Mouse (Mus musculus) myocyte (in vitro differentiated cells): ENCODE measurements around the gene Slc25a26. TPM values are rescaled to one million over a fixed set of nuclear protein-coding genes. Genes with fewer than 3 reads are reported as not detected.

Experiments
- H3K27me3 ChIP-seq: one replicate; pipeline ENCODE4 v1.6.1; 2011; ENCODE audit not compliant: control insufficient read depth, insufficient read depth, insufficient read length
- H3K36me3 ChIP-seq: one replicate; pipeline ENCODE4 v1.6.1; 2011; ENCODE audit not compliant: control insufficient read depth, insufficient read depth
- H3K4me2 ChIP-seq: one replicate; pipeline ENCODE4 v1.6.1; 2011; ENCODE audit warnings: low read depth, control low read depth
- H3K4me3 ChIP-seq: one replicate; pipeline ENCODE4 v1.5.1; 2011; ENCODE audit warnings: mild to moderate bottlenecking, control low read depth, moderate library complexity
- H3K79me2 ChIP-seq: one replicate; pipeline ENCODE4 v1.6.1; 2011; ENCODE audit not compliant: control insufficient read depth, insufficient read depth
- H3ac ChIP-seq: one replicate; pipeline ENCODE4 v1.6.1; 2011; ENCODE audit not compliant: control insufficient read depth, insufficient read length
- CEBPB ChIP-seq: IDR thresholded peaks from 2 replicates; pipeline ENCODE4 v1.6.1; 2011; ENCODE audit warnings: mild to moderate bottlenecking, moderate library complexity; ENCODE audit not compliant: poor library complexity, insufficient read depth, severe bottlenecking
- E2F4 ChIP-seq: IDR thresholded peaks from one replicate; pipeline ENCODE4 v1.6.1; 2011; ENCODE audit warnings: mild to moderate bottlenecking, control low read depth, moderate library complexity; ENCODE audit not compliant: insufficient read depth
- MAX ChIP-seq: IDR thresholded peaks from one replicate; pipeline ENCODE4 v1.6.1; 2011; ENCODE audit warnings: low read depth, mild to moderate bottlenecking, control low read depth
- MYOD1 ChIP-seq, 3 experiments: IDR thresholded peaks; one replicate each; pipeline ENCODE4 v1.6.1; 2011; ENCODE audit warnings: control low read depth in 2 of 3, low read depth in 2 of 3, mild to moderate bottlenecking in 2 of 3, moderate library complexity in 1 of 3; ENCODE audit not compliant: insufficient read length in 2 of 3, control insufficient read depth in 1 of 3
- MYOG ChIP-seq, 3 experiments: IDR thresholded peaks; one replicate each; pipeline ENCODE4 v1.6.1; 2011; ENCODE audit warnings: control low read depth in 2 of 3, low read depth in 2 of 3, mild to moderate bottlenecking in 2 of 3; ENCODE audit not compliant: insufficient read length in 2 of 3, control insufficient read depth in 1 of 3, insufficient read depth in 1 of 3
- POLR2A ChIP-seq: IDR thresholded peaks from one replicate; pipeline ENCODE4 v1.6.1; 2011; ENCODE audit warnings: low read depth, mild to moderate bottlenecking, control low read depth, moderate library complexity; ENCODE audit not compliant: insufficient read length
- POLR2AphosphoS2 ChIP-seq: IDR thresholded peaks from one replicate; pipeline ENCODE4 v1.6.1; 2011; ENCODE audit warnings: low read depth, control low read depth; ENCODE audit not compliant: insufficient read length
- REST ChIP-seq: IDR thresholded peaks from one replicate; pipeline ENCODE4 v1.6.1; 2011; ENCODE audit warnings: mild to moderate bottlenecking, control low read depth, moderate library complexity; ENCODE audit not compliant: insufficient read depth, insufficient read length
- SRF ChIP-seq: IDR thresholded peaks from one replicate; pipeline ENCODE4 v1.6.1; 2011; ENCODE audit warnings: low read depth; ENCODE audit not compliant: control insufficient read depth, insufficient read length
- TCF12 ChIP-seq: IDR thresholded peaks from one replicate; pipeline ENCODE4 v1.6.1; 2011; ENCODE audit warnings: mild to moderate bottlenecking, control low read depth; ENCODE audit not compliant: poor library complexity, insufficient read depth, severe bottlenecking
- TCF3 ChIP-seq: IDR thresholded peaks from one replicate; pipeline ENCODE4 v1.6.1; 2011; ENCODE audit warnings: low read depth, control low read depth; ENCODE audit not compliant: insufficient read length
- USF1 ChIP-seq: IDR thresholded peaks from one replicate; pipeline ENCODE4 v1.6.1; 2011; ENCODE audit warnings: low read depth, mild to moderate bottlenecking, control low read depth, moderate library complexity
- polyA plus RNA-seq: library from polyadenylated mRNA; unstranded; fragments of >200 nt; fragmentation: generic; extraction: Trizol; gene quantifications from one replicate; pipeline ENCODE4 v1.2.1, GENCODE M21; 2012; ENCODE audit warnings: missing spikeins

Slc25a26 gene
- polyA plus RNA-seq, 1 experiment = 4.7 TPM

GRCm38 (mm10) chr6:94596761-94597485, 96.8 kb downstream of the Slc25a26 start:
- H3K4me3 ChIP-seq = no peak overlapping the region
- peak; percentile 80 for TF ChIP-seq TCF12
- no peak for TF ChIP-seq POLR2AphosphoS2
- no peak for TF ChIP-seq CEBPB
- no peak for TF ChIP-seq E2F4
- peak in 2 of 3 experiments; percentile 77 to 81 for TF ChIP-seq MYOG (IDR thresholded peaks at IDR 0.05; ENCODE audit: control insufficient read depth in 1 of 3, insufficient read depth in 1 of 3, insufficient read length in 2 of 3, low read depth in 2 of 3)
- no peak for TF ChIP-seq USF1
- TF ChIP-seq TCF3 = peak; percentile 9
- TF ChIP-seq SRF = no peak
- peak in 2 of 3 experiments; percentile 60 to 77 for TF ChIP-seq MYOD1 (IDR thresholded peaks at IDR 0.05; ENCODE audit: control insufficient read depth in 1 of 3, insufficient read length in 2 of 3, low read depth in 2 of 3)
- no peak for TF ChIP-seq REST
- TF ChIP-seq POLR2A = no peak
- TF ChIP-seq MAX = no peak
- peak overlapping the region; percentile 10 for H3K4me2 ChIP-seq
- no peaks in the 10 kb centered on the region for H3K36me3 ChIP-seq
- H3K27me3 ChIP-seq = no peaks in the 10 kb centered on the region
- no peak overlapping the region for H3ac ChIP-seq
- no peaks in the 10 kb centered on the region for H3K79me2 ChIP-seq

GRCm38 (mm10) chr6:94598421-94598820, 98.3 kb downstream of the Slc25a26 start:
- no peak overlapping the region for H3K4me3 ChIP-seq
- H3K36me3 ChIP-seq = no peaks in the 10 kb centered on the region
- H3K27me3 ChIP-seq = no peaks in the 10 kb centered on the region
- H3K4me2 ChIP-seq = no peak overlapping the region
- no peaks in the 10 kb centered on the region for H3K79me2 ChIP-seq
- TF ChIP-seq MYOG (IDR thresholded peaks at IDR 0.05; ENCODE audit: control insufficient read depth in 1 of 3, insufficient read depth in 1 of 3, insufficient read length in 2 of 3, low read depth in 2 of 3) = peak; percentile 12 to 73 (median 50)
- TF ChIP-seq MYOD1 (IDR thresholded peaks at IDR 0.05; ENCODE audit: control insufficient read depth in 1 of 3, insufficient read length in 2 of 3, low read depth in 2 of 3) = peak in 2 of 3 experiments; percentile 27 to 84
- peak; percentile 22 for TF ChIP-seq TCF3
- no peak for TF ChIP-seq CEBPB
- TF ChIP-seq TCF12 = no peak
- H3ac ChIP-seq = no peak overlapping the region

GRCm38 (mm10) chr6:94599016-94599415, 98.9 kb downstream of the Slc25a26 start:
- Histone ChIP-seq H3ac (no peak overlapping the region), H3K4me3 (no peak overlapping the region), H3K4me2 (no peak overlapping the region), H3K79me2 (no peaks in the 10 kb centered on the region), H3K27me3 (no peaks in the 10 kb centered on the region), H3K36me3 (no peaks in the 10 kb centered on the region)
- TF ChIP-seq TCF12 (no peak), E2F4 (no peak), CEBPB (no peak), USF1 (no peak), MYOG (IDR thresholded peaks at IDR 0.05; ENCODE audit: control insufficient read depth in 1 of 3, insufficient read depth in 1 of 3, insufficient read length in 2 of 3, low read depth in 2 of 3) (no peak), TCF3 (no peak), MAX (no peak)

DNA sequence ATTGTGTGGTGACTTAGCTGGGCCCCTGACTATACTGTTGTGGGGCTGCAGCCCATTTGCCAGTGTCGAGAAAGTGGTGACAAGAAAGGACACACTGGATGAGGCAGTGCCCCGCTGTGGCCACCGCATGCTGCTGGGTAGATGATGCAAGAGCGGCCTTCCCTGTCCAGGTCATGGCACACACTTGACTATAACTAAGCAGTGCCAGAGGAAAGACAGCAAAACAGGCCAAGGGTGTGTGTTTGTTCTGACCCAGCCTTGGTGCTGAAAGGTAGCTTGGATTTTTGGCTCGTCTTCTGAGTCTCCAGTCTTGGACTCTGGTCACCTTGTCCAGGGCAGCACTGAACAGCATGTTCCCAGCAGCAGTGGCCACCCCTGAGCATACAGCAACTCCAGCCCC, 101.0 kb downstream of the Slc25a26 start:
- no peak overlapping the region for H3ac ChIP-seq
- no peaks in the 10 kb centered on the region for H3K79me2 ChIP-seq
- H3K4me2 ChIP-seq = no peak overlapping the region
- H3K36me3 ChIP-seq = peaks cover under 1% of the 10 kb centered on the region
- no peaks in the 10 kb centered on the region for H3K27me3 ChIP-seq
- H3K4me3 ChIP-seq = no peak overlapping the region
- no peak for TF ChIP-seq MYOD1 (IDR thresholded peaks at IDR 0.05; ENCODE audit: control insufficient read depth in 1 of 3, insufficient read length in 2 of 3, low read depth in 2 of 3)
- no peak for TF ChIP-seq MAX
- TF ChIP-seq TCF12 = no peak
- TF ChIP-seq POLR2A = no peak
- no peak for TF ChIP-seq SRF
- 0 out of 2 replicates have a peak, but pooled peaks have one; percentile 15 for TF ChIP-seq CEBPB
- TF ChIP-seq MYOG (IDR thresholded peaks at IDR 0.05; ENCODE audit: control insufficient read depth in 1 of 3, insufficient read depth in 1 of 3, insufficient read length in 2 of 3, low read depth in 2 of 3) = no peak
- TF ChIP-seq USF1 = no peak

DNA sequence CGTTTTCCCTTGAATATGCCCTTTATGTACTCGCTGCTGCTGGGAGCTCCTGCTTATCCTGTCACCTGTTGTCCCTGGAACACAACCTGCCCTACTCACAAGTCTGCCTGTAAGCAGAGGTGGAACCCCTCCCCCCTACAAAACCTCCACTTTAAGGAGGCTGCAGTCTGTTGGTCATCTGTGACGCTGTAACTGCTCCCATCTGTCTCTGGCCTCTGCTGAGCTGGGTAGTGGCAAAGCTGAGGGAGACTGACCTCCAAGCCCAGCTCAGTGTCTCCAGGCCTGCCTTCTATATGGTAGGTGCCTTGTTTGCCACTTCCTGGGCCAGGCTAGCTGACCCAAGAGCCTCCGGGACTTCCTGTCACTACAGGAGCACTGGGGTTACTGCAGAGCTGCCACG, 101.7 kb downstream of the Slc25a26 start:
- Histone ChIP-seq H3K4me3 (no peak overlapping the region), H3ac (no peak overlapping the region), H3K27me3 (no peaks in the 10 kb centered on the region), H3K36me3 (peaks cover 3% of the 10 kb centered on the region), H3K79me2 (no peaks in the 10 kb centered on the region), H3K4me2 (no peak overlapping the region)
- TF ChIP-seq POLR2AphosphoS2 (no peak), MAX (no peak), SRF (no peak), TCF3 (no peak), MYOD1 (IDR thresholded peaks at IDR 0.05; ENCODE audit: control insufficient read depth in 1 of 3, insufficient read length in 2 of 3, low read depth in 2 of 3) (no peak), TCF12 (no peak), CEBPB (no peak), MYOG (IDR thresholded peaks at IDR 0.05; ENCODE audit: control insufficient read depth in 1 of 3, insufficient read depth in 1 of 3, insufficient read length in 2 of 3, low read depth in 2 of 3) (no peak), USF1 (no peak), REST (no peak)
